Mouse (Mus musculus) T-cell, adult 66 days (primary cell): ENCODE data around the gene Hist1h2bl. TPM values are rescaled to one million over a fixed set of nuclear protein-coding genes. Genes with fewer than 3 reads are reported as not detected.

Experiments used
- total RNA-seq, 2 experiments: library from RNA; stranded (reverse); gene quantifications; 3 replicates in 1 of 2; 4 replicates in 1 of 2; pipeline ENCODE4 v1.2.4; 2023

Gene Hist1h2bl
- 100 to 1,000 TPM in 1 of 2 experiments, 10 to 100 TPM in 1; 41.0 to 101 TPM for total RNA-seq

DNA sequence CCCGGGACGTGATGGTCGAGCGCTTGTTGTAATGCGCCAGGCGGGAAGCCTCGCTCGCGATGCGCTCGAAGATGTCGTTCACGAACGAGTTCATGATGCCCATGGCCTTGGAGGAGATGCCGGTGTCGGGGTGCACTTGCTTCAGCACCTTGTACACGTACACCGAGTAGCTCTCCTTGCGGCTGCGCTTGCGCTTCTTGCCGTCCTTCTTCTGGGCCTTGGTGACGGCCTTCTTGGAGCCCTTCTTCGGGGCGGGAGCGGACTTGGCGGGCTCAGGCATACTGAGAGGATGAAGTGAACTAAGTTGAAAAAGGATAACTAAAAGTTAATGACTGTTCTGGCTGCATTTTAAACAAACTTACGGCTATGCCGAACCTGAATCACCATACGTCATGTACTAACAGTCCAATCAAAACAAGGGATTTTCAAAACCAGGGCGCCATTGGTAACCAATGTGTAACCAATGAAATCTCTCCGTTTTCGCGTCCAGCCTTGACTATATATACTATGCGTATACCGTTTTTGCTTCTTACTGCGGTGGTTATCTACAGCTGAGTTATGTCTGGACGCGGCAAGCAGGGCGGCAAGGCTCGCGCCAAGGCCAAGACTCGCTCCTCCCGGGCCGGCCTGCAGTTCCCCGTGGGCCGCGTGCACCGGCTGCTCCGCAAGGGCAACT lies at the start of gene Hist1h2bl, which contains the start of gene Hist1h2ai:
TSS of gene Hist1h2bl (minus strand) at position 280 of the 676 bp plus-strand sequence.
TSS of gene Hist1h2ai (plus strand) at position 559 of the 676 bp plus-strand sequence.

DNA sequence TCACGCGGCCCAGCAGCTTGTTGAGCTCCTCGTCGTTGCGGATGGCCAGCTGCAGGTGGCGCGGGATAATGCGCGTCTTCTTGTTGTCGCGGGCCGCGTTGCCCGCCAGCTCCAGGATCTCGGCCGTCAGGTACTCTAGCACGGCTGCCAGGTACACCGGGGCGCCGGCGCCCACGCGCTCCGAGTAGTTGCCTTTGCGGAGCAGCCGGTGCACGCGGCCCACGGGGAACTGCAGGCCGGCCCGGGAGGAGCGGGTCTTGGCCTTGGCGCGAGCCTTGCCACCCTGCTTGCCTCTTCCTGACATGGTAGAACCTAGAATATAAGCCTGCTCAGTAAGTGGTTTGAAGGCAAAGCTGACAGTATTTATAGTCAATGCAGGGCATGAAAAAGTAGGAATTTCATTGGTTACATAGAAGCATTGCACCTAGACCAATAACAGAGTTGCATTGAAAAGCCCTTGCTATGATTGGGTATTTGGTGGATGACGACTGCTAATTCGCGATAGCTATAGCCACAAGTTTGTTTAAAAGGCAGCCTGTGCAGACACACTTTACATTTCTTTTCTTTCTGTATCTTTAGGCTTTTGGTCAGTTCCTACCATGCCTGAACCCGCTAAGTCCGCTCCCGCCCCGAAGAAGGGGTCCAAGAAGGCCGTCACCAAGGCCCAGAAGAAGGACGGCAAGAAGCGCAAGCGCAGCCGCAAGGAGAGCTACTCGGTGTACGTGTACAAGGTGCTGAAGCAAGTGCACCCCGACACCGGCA lies 37.8 kb upstream of the Hist1h2bl start, which contains the start of the genes Hist1h2ak and Hist1h2bn:
TSS of gene Hist1h2ak (minus strand) at position 304 of the 762 bp plus-strand sequence.
TSS of gene Hist1h2bn (plus strand) at position 600 of the 762 bp plus-strand sequence.

DNA sequence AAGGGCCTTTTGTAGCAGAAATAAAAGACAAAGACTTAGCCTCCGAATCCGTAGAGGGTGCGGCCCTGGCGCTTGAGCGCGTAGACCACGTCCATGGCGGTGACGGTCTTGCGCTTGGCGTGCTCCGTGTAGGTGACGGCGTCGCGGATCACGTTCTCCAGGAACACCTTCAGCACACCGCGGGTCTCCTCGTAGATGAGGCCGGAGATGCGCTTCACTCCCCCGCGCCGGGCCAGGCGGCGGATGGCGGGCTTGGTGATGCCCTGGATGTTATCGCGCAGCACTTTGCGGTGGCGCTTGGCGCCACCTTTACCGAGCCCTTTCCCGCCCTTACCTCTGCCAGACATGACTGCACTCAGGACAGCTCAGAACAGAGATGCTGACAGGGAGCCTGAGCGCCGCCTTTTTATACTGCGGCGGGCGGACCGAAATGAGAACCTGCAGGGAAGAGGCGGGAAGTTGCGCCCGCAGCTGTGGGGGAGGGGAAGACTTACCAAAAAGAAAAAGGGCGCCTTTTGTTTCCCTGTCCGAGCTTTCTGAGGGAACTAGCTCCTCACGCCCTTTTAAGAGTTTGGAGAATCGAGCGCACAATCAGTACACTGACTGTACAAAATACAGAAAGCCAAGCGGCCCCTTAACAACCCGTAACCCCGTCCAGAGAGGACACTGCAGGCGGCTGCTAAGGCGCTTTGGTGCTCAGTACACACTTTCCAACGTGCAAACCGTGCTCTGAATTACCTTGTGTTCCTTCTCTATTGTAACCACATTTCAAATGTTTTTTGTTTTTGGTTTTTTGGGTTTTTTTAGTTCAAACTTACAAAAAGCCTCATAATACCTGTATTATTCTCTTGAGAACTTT lies 34.4 kb upstream of the Hist1h2bl start, which contains the start of gene Hist1h4k:
TSS of gene Hist1h4k (minus strand) at position 347 of the 859 bp plus-strand sequence.

DNA sequence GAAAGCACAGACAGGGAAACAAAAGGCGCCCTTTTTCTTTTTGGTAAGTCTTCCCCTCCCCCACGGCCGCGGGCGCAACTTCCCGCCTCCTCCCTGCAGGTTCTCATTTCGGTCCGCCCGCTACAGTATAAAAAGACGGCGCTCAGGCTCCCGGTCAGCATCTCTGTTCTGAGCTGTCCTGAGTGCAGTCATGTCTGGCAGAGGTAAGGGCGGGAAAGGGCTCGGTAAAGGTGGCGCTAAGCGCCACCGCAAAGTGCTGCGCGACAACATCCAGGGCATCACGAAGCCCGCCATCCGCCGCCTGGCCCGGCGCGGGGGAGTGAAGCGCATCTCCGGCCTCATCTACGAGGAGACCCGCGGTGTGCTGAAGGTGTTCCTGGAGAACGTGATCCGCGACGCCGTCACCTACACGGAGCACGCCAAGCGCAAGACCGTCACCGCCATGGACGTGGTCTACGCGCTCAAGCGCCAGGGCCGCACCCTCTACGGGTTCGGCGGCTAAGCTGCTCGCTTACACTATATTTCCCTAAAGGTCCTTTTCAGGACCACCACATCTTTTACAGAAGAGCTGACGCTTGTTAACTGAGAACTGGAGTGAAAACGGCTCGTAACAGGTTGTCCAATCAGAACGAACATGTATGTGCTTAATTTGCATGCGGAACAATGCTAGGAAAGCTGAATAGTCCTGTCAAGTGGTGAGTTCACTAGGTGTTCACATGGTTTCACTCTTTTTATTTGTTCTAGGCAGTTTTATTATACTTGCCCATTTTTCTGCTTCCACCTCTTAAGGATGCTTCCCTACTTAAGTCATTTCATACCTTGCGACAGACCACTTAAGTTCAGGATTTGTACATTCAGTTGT lies 19.2 kb upstream of the Hist1h2bl start, which contains the start of gene Hist1h4j:
TSS of gene Hist1h4j (plus strand) at position 159 of the 862 bp plus-strand sequence.

DNA sequence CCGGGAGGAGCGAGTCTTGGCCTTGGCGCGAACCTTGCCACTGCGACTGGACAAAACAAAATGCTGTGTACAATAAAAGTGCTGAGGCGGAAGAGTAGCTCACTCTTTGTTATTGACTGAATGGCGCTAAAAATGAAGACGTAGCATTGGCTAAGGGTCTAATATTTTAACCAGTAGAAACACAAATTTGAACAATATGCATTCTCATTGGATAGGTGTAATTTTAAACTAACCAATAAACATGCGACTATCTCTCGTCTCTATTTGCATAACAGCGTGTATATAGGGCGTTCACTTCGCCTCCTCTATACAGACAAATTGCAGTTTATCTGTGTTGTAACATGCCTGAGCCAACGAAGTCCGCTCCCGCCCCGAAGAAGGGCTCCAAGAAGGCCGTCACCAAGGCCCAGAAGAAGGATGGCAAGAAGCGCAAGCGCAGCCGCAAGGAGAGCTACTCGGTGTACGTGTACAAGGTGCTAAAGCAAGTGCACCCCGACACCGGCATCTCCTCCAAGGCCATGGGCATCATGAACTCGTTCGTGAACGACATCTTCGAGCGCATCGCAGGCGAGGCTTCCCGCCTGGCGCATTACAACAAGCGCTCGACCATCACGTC lies 5.9 kb upstream of the Hist1h2bl start, which contains the start of gene Hist1h2bm:
TSS of gene Hist1h2bm (plus strand) at position 288 of the 616 bp plus-strand sequence.

DNA sequence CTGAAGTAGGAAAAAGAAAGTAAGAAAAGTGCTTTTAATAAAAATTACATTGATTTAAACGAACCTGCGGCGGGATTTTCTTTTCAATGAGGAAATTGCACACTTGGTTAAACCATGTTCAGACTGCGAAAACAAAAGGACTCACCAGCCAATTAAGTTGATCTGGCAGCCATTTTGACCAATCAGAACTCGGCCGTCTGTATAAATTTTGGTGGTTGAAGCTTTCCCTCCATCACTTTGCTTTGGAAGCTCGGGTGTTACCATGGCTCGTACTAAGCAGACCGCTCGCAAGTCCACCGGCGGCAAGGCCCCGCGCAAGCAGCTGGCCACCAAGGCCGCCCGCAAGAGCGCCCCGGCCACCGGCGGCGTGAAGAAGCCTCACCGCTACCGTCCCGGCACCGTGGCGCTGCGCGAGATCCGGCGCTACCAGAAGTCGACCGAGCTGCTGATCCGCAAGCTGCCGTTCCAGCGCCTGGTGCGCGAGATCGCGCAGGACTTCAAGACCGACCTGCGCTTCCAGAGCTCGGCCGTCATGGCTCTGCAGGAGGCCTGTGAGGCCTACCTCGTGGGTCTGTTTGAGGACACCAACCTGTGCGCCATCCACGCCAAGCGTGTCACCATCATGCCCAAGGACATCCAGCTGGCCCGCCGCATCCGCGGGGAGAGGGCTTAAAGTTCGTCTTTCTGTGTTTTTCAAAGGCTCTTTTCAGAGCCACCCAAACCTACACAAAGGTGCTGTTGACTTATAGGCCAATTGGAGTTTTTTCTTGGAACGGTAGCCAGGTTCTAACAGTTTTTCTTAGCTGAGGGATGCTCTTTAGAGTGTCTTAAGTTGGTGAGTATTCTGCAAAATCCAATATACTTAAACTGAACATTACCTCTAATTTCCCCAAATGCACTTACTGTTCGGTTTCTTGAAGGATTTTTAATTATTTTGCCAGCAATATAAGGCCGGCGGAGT lies 1.7 kb upstream of the Hist1h2bl start, which contains the start of gene Hist1h3h:
TSS of gene Hist1h3h (plus strand) at position 263 of the 961 bp plus-strand sequence.

DNA sequence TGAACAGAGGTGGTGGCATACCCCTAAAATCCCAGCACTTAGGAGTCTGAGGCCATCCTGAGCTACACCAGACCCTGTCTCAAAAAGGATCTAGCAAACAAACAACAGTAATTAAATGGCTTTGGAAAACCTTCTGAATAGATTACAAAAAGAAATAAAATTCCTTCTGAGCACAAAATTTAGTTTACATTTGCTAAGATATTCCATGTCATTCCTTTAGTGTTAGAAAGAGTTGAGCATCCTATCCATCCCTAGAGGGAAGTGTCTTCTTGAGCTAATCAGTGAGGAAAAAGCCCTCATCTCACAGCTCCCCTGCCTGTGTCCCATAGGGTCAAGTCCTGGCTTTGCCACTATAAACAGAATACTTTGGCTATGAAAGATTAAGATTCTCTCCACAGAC lies 18.1 kb downstream of the Hist1h2bl start, which contains the start of gene Olfr1359:
TSS of gene Olfr1359 (plus strand) at position 301 of the 400 bp plus-strand sequence.

DNA sequence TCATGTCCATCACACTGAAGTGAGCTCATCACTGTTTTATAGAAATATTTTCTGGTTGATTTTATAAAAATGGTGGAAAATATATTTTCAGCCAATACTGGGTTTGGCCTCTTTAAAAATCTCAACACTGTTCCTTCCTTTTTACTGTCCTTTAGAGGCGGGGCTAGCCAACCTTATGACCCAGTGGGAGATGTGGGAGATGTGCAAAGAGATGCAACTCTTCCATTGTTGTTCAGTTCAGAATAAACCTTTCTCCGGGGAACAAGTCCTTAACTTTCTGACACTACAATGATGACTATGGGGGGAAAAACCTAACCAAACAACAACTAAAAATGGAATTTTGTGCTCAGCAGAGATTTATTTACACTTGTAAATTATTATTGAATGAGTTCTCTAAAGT lies 38.6 kb downstream of the Hist1h2bl start, which contains the start of gene Olfr1360:
TSS of gene Olfr1360 (minus strand) at position 101 of the 400 bp plus-strand sequence.

Other genes with a start within 250 kb of the Hist1h2bl start
- not detected for gene Nkapl, start 247.6 kb downstream of the Hist1h2bl start, total RNA-seq
- gene Zkscan4, start 237.2 kb downstream of the Hist1h2bl start, total RNA-seq, result not detected
- not detected for gene Gm10065, start 236.7 kb downstream of the Hist1h2bl start, total RNA-seq
- 1 to 10 TPM; 4.4 to 5.9 TPM for gene AK157302, start 220.9 kb downstream of the Hist1h2bl start, total RNA-seq
- gene Gm11273, start 214.7 kb downstream of the Hist1h2bl start, total RNA-seq, result 10 to 100 TPM; 10.6 to 15.1 TPM
- gene Zkscan8, start 185.0 kb downstream of the Hist1h2bl start, total RNA-seq, result 10 to 100 TPM; 11.1 to 11.3 TPM
- not detected for gene Olfr1366, start 173.3 kb downstream of the Hist1h2bl start, total RNA-seq
- not detected for gene Olfr1535, start 156.2 kb downstream of the Hist1h2bl start, total RNA-seq
- gene Olfr1364, start 134.4 kb downstream of the Hist1h2bl start, total RNA-seq, result not detected
- gene Olfr1362, start 102.1 kb downstream of the Hist1h2bl start, total RNA-seq, result not detected
- not detected for gene Olfr11, start 73.6 kb downstream of the Hist1h2bl start, total RNA-seq
- not detected for gene Olfr1361, start 52.8 kb downstream of the Hist1h2bl start, total RNA-seq
- gene Olfr1360, start 38.7 kb downstream of the Hist1h2bl start, total RNA-seq, result not detected
- gene Olfr1359, start 18.0 kb downstream of the Hist1h2bl start, total RNA-seq, result not detected
- 10 to 100 TPM; 69.0 to 85.5 TPM for gene Hist1h2ai, start 279 bp upstream of the Hist1h2bl start, total RNA-seq
- gene Hist1h3h, start 1.5 kb upstream of the Hist1h2bl start, total RNA-seq, result 100 to 1,000 TPM in 1 of 2 experiments, 10 to 100 TPM in 1; 63.3 to 163 TPM
- gene Hist1h2bm, start 5.9 kb upstream of the Hist1h2bl start, total RNA-seq, result 10 to 100 TPM in 1 of 2 experiments, 1 to 10 TPM in 1; 9.3 to 35.0 TPM
- gene Hist1h4j, start 18.9 kb upstream of the Hist1h2bl start, total RNA-seq, result 10 to 100 TPM in 1 of 2 experiments, 1 to 10 TPM in 1; 9.9 to 32.0 TPM
- 100 to 1,000 TPM; 339 to 539 TPM for gene Hist1h4k, start 34.4 kb upstream of the Hist1h2bl start, total RNA-seq
- 10 to 100 TPM; 34.6 to 52.1 TPM for gene Hist1h2ak, start 37.7 kb upstream of the Hist1h2bl start, total RNA-seq
- 100 to 1,000 TPM in 1 of 2 experiments, 10 to 100 TPM in 1; 62.8 to 108 TPM for gene Hist1h2bn, start 38.0 kb upstream of the Hist1h2bl start, total RNA-seq
- gene Hist1h1b, start 64.5 kb upstream of the Hist1h2bl start, total RNA-seq, result 10 to 100 TPM; 20.5 to 68.4 TPM
- 100 to 1,000 TPM in 1 of 2 experiments, 10 to 100 TPM in 1; 89.3 to 207 TPM for gene Hist1h3i, start 67.2 kb upstream of the Hist1h2bl start, total RNA-seq
- 10 to 100 TPM in 1 of 2 experiments, 1 to 10 TPM in 1; 8.2 to 18.6 TPM for gene Hist1h2an, start 71.1 kb upstream of the Hist1h2bl start, total RNA-seq
- gene Hist1h2bp, start 71.3 kb upstream of the Hist1h2bl start, total RNA-seq, result 10 to 100 TPM; 22.1 to 55.1 TPM
- gene Hist1h2bq, start 94.1 kb upstream of the Hist1h2bl start, total RNA-seq, result 100 to 1,000 TPM in 1 of 2 experiments, 10 to 100 TPM in 1; 85.1 to 138 TPM
- gene Hist1h2ao, start 94.3 kb upstream of the Hist1h2bl start, total RNA-seq, result 100 to 1,000 TPM; 104 to 232 TPM
- 100 to 1,000 TPM; 266 to 341 TPM for gene Hist1h4m, start 95.6 kb upstream of the Hist1h2bl start, total RNA-seq
- gene Hist1h4n, start 116.1 kb upstream of the Hist1h2bl start, total RNA-seq, result 100 to 1,000 TPM in 1 of 2 experiments, 10 to 100 TPM in 1; 17.4 to 191 TPM
- gene Hist1h2ap, start 117.4 kb upstream of the Hist1h2bl start, total RNA-seq, result 10 to 100 TPM; 52.5 to 94.4 TPM
- gene Hist1h2br, start 117.6 kb upstream of the Hist1h2bl start, total RNA-seq, result 100 to 1,000 TPM in 1 of 2 experiments, 10 to 100 TPM in 1; 85.9 to 136 TPM
- under 1 TPM; 0.36 to 0.67 TPM for gene Zfp184, start 229.0 kb upstream of the Hist1h2bl start, total RNA-seq